Mouse (Mus musculus): ENCODE measurements around the gene Ddias. TPM values are rescaled to one million over a fixed set of nuclear protein-coding genes. Genes with fewer than 3 reads are reported as not detected.
"Not testable (repeated sequence)": the region's sequence is repeated elsewhere in the genome, so short reads cannot be mapped to it uniquely, and the experiment has no call there.

Gene Ddias
- total RNA-seq (2014; rRNA removed) (3.4 and 3.7 TPM in 2 replicates), polyA plus RNA-seq (2015; fragmentation: Nextera tagmentation; extraction: Ambion mirVana) (2.2 and 2.4 TPM in 2 replicates)

GRCm38 (mm10) chr7:92874116-92874675, at the start of gene Ddias, which contains the start of gene Prcp:
Ddias (minus strand) TSS chr7:92874247.
Prcp (plus strand) TSS chr7:92874470.
- Histone ChIP-seq H3K27me3 (ENCODE audit: insufficient read depth, low read length) (no peaks in the 10 kb centered on the region), H3K9ac (replicated peaks; ENCODE audit: low read length, poor library complexity, severe bottlenecking) (peak within 1 kb of the TSS; percentile 81), H3K36me3 (ENCODE audit: insufficient read depth, low read length) (no peaks in the 10 kb centered on the region), H3K4me3 (ENCODE audit: low read depth, low read length) (peak within 1 kb of the TSS; percentile 49), H3K4me1 (ENCODE audit: insufficient read depth, low read length) (0 out of 2 replicates have a peak, but pooled peaks cover 4% of the 10 kb centered on the region), H3K27ac (ENCODE audit: low read depth, low read length) (peak within 1 kb of the TSS; percentile 94), H3K9me3 (ENCODE audit: low read length) (no peaks in the 10 kb centered on the region), H3K4me2 (ENCODE audit: low read depth, low read length, poor library complexity, severe bottlenecking) (peak within 1 kb of the TSS; percentile 80)
- DNase-seq (ENCODE audit: low spot score) (peak; percentile 96), ATAC-seq (ENCODE audit: low FRiP score) (peak; percentile 92)
- peak; percentile 94 for TF ChIP-seq CTCF (IDR thresholded peaks at IDR 0.05)
- WGBS = under 1% methylated on average over 53 of the region's 53 CpGs

- Histone ChIP-seq H3K4me2 (ENCODE audit: low read depth, low read length, poor library complexity, severe bottlenecking) (no peak overlapping the region), H3K36me3 (ENCODE audit: insufficient read depth, low read length) (no peaks in the 10 kb centered on the region), H3K27ac (ENCODE audit: low read depth, low read length) (no peak overlapping the region), H3K27me3 (ENCODE audit: insufficient read depth, low read length) (no peaks in the 10 kb centered on the region), H3K4me3 (ENCODE audit: low read depth, low read length) (no peak overlapping the region), H3K9me3 (ENCODE audit: low read length) (no peaks in the 10 kb centered on the region), H3K9ac (replicated peaks; ENCODE audit: low read length, poor library complexity, severe bottlenecking) (no peak overlapping the region), H3K4me1 (ENCODE audit: insufficient read depth, low read length) (no peaks in the 10 kb centered on the region)
- DNase-seq (ENCODE audit: low spot score) = no peak
- WGBS = 82% methylated on average over 2 of the region's 2 CpGs
- TF ChIP-seq CTCF (IDR thresholded peaks at IDR 0.05) = no peak
- no peak for ATAC-seq (ENCODE audit: low FRiP score)
Observed at GRCm38 (mm10) chr7:92920857-92921172, 46.8 kb upstream of the Ddias start.

GRCm38 (mm10) chr7:92920172-92920856, 46.3 kb upstream of the Ddias start:
- no peak overlapping the region for H3K4me3 ChIP-seq (ENCODE audit: low read depth, low read length)
- H3K9ac ChIP-seq (replicated peaks; ENCODE audit: low read length, poor library complexity, severe bottlenecking) = no peak overlapping the region
- 78% methylated on average over 6 of the region's 6 CpGs for WGBS
- DNase-seq (ENCODE audit: low spot score) (no peak), ATAC-seq (ENCODE audit: low FRiP score) (no peak)
- no peak overlapping the region for H3K4me2 ChIP-seq (ENCODE audit: low read depth, low read length, poor library complexity, severe bottlenecking)
- H3K36me3 ChIP-seq (ENCODE audit: insufficient read depth, low read length) = no peaks in the 10 kb centered on the region
- H3K4me1 ChIP-seq (ENCODE audit: insufficient read depth, low read length) = no peaks in the 10 kb centered on the region
- no peak for TF ChIP-seq CTCF (IDR thresholded peaks at IDR 0.05)
- H3K27ac ChIP-seq (ENCODE audit: low read depth, low read length) = no peak overlapping the region
- no peaks in the 10 kb centered on the region for H3K9me3 ChIP-seq (ENCODE audit: low read length)
- H3K27me3 ChIP-seq (ENCODE audit: insufficient read depth, low read length) = no peaks in the 10 kb centered on the region

- H3K27ac ChIP-seq (ENCODE audit: low read depth, low read length); H3K9ac ChIP-seq (replicated peaks; ENCODE audit: low read length, poor library complexity, severe bottlenecking); H3K4me2 ChIP-seq (ENCODE audit: low read depth, low read length, poor library complexity, severe bottlenecking); H3K9me3 ChIP-seq (ENCODE audit: low read length); H3K4me3 ChIP-seq (ENCODE audit: low read depth, low read length); H3K36me3 ChIP-seq (ENCODE audit: insufficient read depth, low read length); DNase-seq (ENCODE audit: low spot score); H3K27me3 ChIP-seq (ENCODE audit: insufficient read depth, low read length); H3K4me1 ChIP-seq (ENCODE audit: insufficient read depth, low read length); ATAC-seq (ENCODE audit: low FRiP score): not testable (repeated sequence)
- WGBS = 73% methylated on average over 7 of the region's 7 CpGs
Observed at GRCm38 (mm10) chr7:92904285-92904684, 30.2 kb upstream of the Ddias start.

- H3K9ac ChIP-seq (replicated peaks; ENCODE audit: low read length, poor library complexity, severe bottlenecking) = no peak overlapping the region
- peak; percentile 62; the same call in 1 of the 2 replicates for ATAC-seq (ENCODE audit: low FRiP score)
- H3K9me3 ChIP-seq (ENCODE audit: low read length) = no peaks in the 10 kb centered on the region
- no peaks in the 10 kb centered on the region for H3K27me3 ChIP-seq (ENCODE audit: insufficient read depth, low read length)
- WGBS = 55% methylated on average over 7 of the region's 7 CpGs
- H3K4me3 ChIP-seq (ENCODE audit: low read depth, low read length) = no peak overlapping the region
- H3K27ac ChIP-seq (ENCODE audit: low read depth, low read length) = no peak overlapping the region
- peak; percentile 80 for TF ChIP-seq CTCF (IDR thresholded peaks at IDR 0.05)
- H3K36me3 ChIP-seq (ENCODE audit: insufficient read depth, low read length) = no peaks in the 10 kb centered on the region
- H3K4me2 ChIP-seq (ENCODE audit: low read depth, low read length, poor library complexity, severe bottlenecking) = no peak overlapping the region
- peak; percentile 58 for DNase-seq (ENCODE audit: low spot score)
- H3K4me1 ChIP-seq (ENCODE audit: insufficient read depth, low read length) = no peaks in the 10 kb centered on the region
Observed at GRCm38 (mm10) chr7:92903360-92904038, 29.5 kb upstream of the Ddias start.

GRCm38 (mm10) chr7:92897021-92897420, 23.0 kb upstream of the Ddias start:
- H3K4me1 ChIP-seq (ENCODE audit: insufficient read depth, low read length) = no peaks in the 10 kb centered on the region
- no peak overlapping the region for H3K27ac ChIP-seq (ENCODE audit: low read depth, low read length)
- DNase-seq (ENCODE audit: low spot score) = peak; percentile 63
- TF ChIP-seq CTCF (IDR thresholded peaks at IDR 0.05) = peak; percentile 78
- no peak overlapping the region for H3K4me3 ChIP-seq (ENCODE audit: low read depth, low read length)
- H3K4me2 ChIP-seq (ENCODE audit: low read depth, low read length, poor library complexity, severe bottlenecking) = no peak overlapping the region
- no peak for ATAC-seq (ENCODE audit: low FRiP score)
- WGBS = 52% methylated on average over 2 of the region's 2 CpGs
- no peaks in the 10 kb centered on the region for H3K9me3 ChIP-seq (ENCODE audit: low read length)
- H3K36me3 ChIP-seq (ENCODE audit: insufficient read depth, low read length) = no peaks in the 10 kb centered on the region
- H3K9ac ChIP-seq (replicated peaks; ENCODE audit: low read length, poor library complexity, severe bottlenecking) = no peak overlapping the region
- no peaks in the 10 kb centered on the region for H3K27me3 ChIP-seq (ENCODE audit: insufficient read depth, low read length)
